Mouse (Mus musculus) ES-E14 (cell line): ENCODE measurements around the gene Sat2.

Experiments
- HCFC1 ChIP-seq: IDR thresholded peaks from 2 replicates; pipeline ENCODE4 v1.6.1; 2012; ENCODE audit warnings: low read length, inconsistent platforms, borderline replicate concordance; ENCODE audit not compliant: insufficient read depth
- MAFK ChIP-seq: IDR thresholded peaks from 2 replicates; pipeline ENCODE4 v1.6.1; 2014; ENCODE audit warnings: mild to moderate bottlenecking, low read depth, low read length, inconsistent platforms; ENCODE audit not compliant: insufficient read depth

DNA sequence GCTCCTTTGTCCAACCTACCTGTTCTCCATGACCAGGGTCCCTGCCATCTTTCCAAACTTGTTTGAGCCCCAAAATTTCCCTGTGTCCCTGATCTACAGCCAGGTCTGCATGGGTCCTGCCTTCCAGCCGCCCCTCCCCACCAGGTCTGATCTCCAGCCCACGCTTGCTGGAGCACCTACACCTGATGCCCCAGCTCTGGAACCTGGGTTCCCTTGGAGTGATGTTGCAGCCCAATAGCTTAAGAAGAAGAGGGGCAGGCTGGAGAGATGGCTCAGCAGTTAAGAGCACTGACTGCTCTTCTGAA, 15.4 kb upstream of the Sat2 start:
- TF ChIP-seq HCFC1 (no peak), MAFK (no peak)
